Mouse (Mus musculus) small intestine, adult 2 months (tissue): Measurements from ENCODE around the gene Trpc1.

ENCODE experiments used
- CTCF ChIP-seq: fragments of 200-500 bp; IDR thresholded peaks from 2 replicates; pipeline ENCODE4 v1.5.1; 2012; ENCODE audit warnings: low read depth, mild to moderate bottlenecking, control low read depth, inconsistent platforms, low read length, moderate library complexity, mixed read lengths; ENCODE audit not compliant: insufficient replicate concordance, insufficient read length; ENCODE audit errors: extremely low read depth
- POLR2A ChIP-seq: fragments of 200-500 bp; IDR thresholded peaks from 2 replicates; pipeline ENCODE4 v1.6.1; 2012; ENCODE audit warnings: low read depth, mild to moderate bottlenecking, control low read depth, inconsistent platforms, low read length, moderate library complexity

GRCm38 (mm10) chr9:95747298-95747697 is 2.9 kb downstream of the Trpc1 start:
- no peak for TF ChIP-seq POLR2A
- TF ChIP-seq CTCF: no peak
